Mouse (Mus musculus) gastrocnemius, postnatal 10 days (tissue): ENCODE measurements at regions not wholly inside any gene's neighbourhood (a gene's known extent, or its start where the extent isn't known, plus 50 kb on each side); places are given as distances from the start of the nearest gene placed in this dataset.

Experiments used
- DNase-seq: peaks from one replicate; pipeline ENCODE4 v3.0.0; 2021; ENCODE audit warnings: mixed read lengths

DNA sequence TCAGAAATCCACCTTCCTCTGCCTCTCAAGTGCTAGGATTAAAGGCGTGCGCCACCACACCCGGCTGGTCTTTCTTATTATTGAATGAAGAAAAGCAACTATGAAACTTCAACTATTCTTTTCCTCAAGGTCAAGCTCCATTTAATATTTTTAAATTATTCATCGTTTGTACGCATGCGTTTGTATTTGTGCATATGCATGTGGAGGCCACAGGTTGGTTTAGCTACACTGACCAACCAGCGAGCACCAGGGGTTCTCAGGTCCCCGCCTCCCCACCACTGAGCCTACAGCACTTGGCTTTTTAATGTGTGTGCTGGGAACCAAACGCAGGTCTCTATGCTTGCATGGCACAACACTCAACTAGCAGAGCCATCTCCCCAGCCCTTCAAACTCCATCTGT, 51.0 kb upstream of the Tmem252 start:
- no peak for DNase-seq

DNA sequence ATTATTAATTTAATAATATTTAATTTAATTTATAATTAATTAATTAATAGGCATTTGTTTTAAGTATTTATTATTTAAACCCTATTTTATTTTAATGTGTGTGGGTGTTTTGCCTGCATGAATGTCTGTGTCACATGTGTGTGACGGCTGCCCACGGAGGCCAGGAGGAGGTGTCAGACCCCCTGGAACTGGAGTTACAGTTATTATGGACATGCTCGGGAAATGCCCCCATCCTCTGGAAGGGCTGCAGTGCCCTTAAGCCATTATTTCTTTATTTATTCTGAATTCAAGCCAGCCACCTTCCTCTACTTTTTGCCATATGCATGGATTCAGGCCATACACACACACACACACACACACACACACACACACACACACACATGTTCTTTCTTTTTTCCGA, 51.5 kb upstream of the Tmem252 start:
- DNase-seq: no peak

DNA sequence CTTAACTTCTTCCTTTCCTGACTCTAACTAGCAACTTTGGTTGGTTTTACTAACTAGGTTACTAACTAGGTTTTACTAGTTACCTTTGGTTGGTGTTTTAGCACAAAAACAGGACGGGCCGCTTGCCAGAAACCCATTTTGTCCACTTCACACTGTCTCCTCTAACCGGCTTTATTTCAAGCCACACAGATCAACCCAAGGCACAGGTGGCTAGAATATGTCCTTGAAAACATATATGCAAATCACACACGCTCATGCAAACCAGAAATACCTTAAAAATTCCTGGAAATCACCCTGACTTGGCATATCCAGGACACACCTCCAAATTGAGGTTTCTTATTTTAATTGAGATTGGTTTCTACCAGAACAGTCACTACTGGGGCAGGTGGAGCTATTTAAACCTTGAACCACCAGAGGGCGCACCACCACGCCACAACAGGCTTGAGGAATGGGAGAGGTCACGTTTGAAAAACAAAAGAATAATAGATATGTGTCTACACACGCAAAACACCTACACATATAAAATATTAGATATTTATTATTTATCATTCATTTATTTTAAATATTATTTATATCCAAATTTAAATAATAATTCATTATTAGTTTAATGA, 52.1 kb upstream of the Tmem252 start:
- DNase-seq: peak; percentile 82

DNA sequence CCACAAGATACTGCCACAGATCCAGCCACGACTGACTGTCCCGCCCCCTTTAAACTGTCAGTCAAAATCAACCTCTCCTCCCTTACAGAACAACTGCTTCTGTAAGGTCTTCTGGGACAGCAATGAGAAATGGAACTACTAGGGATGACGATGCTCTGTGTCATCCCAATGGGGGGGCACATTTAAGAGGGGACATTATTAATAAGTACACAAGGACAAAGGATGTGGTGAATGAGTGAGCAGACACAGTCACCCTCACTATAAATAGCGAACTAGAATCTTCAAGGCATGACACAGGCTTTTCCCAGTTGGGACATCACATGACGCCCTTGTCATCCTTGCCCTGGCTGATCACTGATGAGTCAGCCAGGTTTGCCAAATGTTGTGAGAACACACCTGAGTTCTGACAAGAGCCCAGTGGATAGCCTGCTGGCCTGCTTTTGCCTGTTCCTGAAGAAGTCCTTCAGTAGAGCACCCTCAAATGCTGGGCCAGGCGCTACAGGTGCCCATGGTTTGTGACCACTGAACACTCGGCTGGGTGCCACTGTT, 58.0 kb upstream of the Tmem252 start:
- no peak for DNase-seq

DNA sequence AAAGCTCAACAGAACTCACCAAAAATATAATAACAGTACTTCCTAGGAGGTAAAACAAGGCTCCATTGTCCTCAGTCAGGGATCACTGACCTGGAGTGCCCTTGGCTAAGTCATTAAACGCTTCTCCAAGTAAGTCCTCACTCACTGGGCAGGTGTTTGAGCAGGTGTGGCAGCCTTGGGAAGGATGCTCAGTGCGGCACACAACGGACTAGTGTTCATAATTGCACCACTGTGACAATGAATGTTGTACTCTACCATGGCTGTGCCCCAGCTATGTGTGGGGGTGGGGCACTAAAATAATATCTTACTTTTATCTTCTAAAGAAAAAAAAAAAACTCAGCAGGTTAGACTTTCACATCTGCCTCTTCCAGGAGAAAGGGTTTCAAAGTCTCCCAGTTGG, 52.2 kb upstream of the Pip5k1b start:
- DNase-seq: no peak

DNA sequence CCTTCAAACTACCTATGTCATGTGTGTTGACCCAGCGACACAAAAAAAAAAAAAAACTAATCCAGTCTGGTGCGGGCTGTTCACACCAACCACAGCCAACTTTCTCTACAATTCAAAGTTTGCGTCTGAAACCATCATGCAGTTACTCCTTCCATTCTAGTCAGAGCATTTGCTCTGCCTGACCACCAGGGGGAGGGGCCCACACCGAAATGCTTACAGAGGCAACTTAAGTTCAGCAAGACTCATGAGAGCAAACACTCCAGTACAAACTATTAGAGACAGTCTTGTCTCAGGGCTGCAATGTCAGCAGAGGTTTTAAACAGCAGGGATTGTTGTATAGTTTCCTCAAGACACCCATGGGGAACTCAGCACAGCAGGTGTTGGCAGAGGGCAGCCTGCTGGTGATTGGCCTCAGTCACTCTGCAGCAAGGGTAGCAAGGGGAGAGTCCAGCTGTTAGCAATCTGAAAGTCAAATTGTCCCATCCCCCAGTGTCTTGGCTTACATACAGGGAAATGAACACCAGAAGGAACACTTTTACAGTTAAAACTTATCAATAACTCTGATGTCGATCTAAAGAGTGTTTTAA, 50.8 kb upstream of the Pip5k1b start:
- DNase-seq: peak; percentile 14
